In genomic region chr10:117452190-117452950, GRCm38 (mm10) we compare ENCODE assay signal across 8 mouse cellular contexts.
DNase-seq lines count a peak whose midpoint lies in the region; ATAC-seq and TF ChIP-seq lines count a peak whose summit lies in the region.

No protein-coding gene starts in this region.

- WGBS in small intestine, adult 2 months, result 39% methylated on average over 7 of the region's 7 CpGs

- no peak overlapping the region for H3K4me3 ChIP-seq in small intestine, adult 2 months (ENCODE audit: low read depth, low read length)

- TF ChIP-seq CTCF in small intestine, adult 2 months (IDR thresholded peaks at IDR 0.05; ENCODE audit: extremely low read depth, insufficient read length, insufficient replicate concordance, low read depth, low read length), result no peak

- TF ChIP-seq POLR2A in small intestine, adult 2 months (IDR thresholded peaks at IDR 0.05; ENCODE audit: low read depth, low read length), result no peak

- H3K4me1 ChIP-seq in small intestine, adult 2 months (ENCODE audit: control insufficient read depth, insufficient read depth, insufficient read length, low read length), result peaks cover 39% of the 10 kb centered on the region; the same call in 1 of the 2 replicates

- H3K27me3 ChIP-seq in small intestine, adult 2 months (ENCODE audit: control insufficient read depth, insufficient read depth, low read length), result no peaks in the 10 kb centered on the region

- DNase-seq in layer of hippocampus, adult 9-11 months, result peak; percentile 38
- DNase-seq in layer of hippocampus, postnatal 14 days (ENCODE audit: low spot score in 2 of 2), result no peak
- no peak for DNase-seq in cerebellum, postnatal 14 days
- DNase-seq in embryo, embryonic 9.5 days (ENCODE audit: extremely low spot score), result no peak

- no peaks in the 10 kb centered on the region for H3K36me3 ChIP-seq in small intestine, adult 2 months (ENCODE audit: control insufficient read depth, insufficient read depth, low read length)

- ATAC-seq in activated CD4-positive, CD25-positive, alpha-beta regulatory T cell, adult 4 months, result peak; percentile 81
- ATAC-seq in hematopoietic stem cell, adult 5-6 weeks (replicated peaks in 1 of 2; ENCODE audit: insufficient read depth in 1 of 2, low FRiP score in 2 of 2, low TSS enrichment in 1 of 2, low read depth in 1 of 2, poor library complexity in 2 of 2, severe bottlenecking in 2 of 2), result peak; percentile 57 to 65; a peak in 2 of 4 replicates
- no peak for ATAC-seq in cerebellum, adult (ENCODE audit: insufficient number of reproducible peaks, low FRiP score, low TSS enrichment)

- H3K27ac ChIP-seq in small intestine, adult 2 months (ENCODE audit: insufficient read depth, low read depth, low read length), result peak overlapping the region; percentile 62; the same call in 1 of the 2 replicates
